Mouse (Mus musculus) erythroblast, adult 5-6 weeks (primary cell): ENCODE measurements around the gene Pum3. TPM values are rescaled to one million over a fixed set of nuclear protein-coding genes. Genes with fewer than 3 reads are reported as not detected.
"Not testable (repeated sequence)": the region's sequence is repeated elsewhere in the genome, so short reads cannot be mapped to it uniquely, and the experiment has no call there.

ENCODE experiments used
- ATAC-seq: replicated peaks from 2 replicates; pipeline ENCODE4 v1.8.0; 2016; ENCODE audit warnings: moderate number of reproducible peaks, mild to moderate bottlenecking, moderate TSS enrichment, inconsistent platforms; ENCODE audit not compliant: poor library complexity, low FRiP score, severe bottlenecking
- total RNA-seq, 2 experiments: library from RNA; stranded (forward) in 1 of 2; stranded (reverse) in 1 of 2; fragments of 150-400 nt in 1 of 2; fragments of 200-764, 138-1000 nt in 1 of 2; gene quantifications; 2 replicates each; pipeline versions ENCODE4 v1.2.3 to v1.2.4; 2015 to 2017; ENCODE audit warnings: low replicate concordance in 2 of 2

Gene Pum3
- total RNA-seq, 2 experiments from 2014 or later = 26.0 to 28.4 TPM

DNA sequence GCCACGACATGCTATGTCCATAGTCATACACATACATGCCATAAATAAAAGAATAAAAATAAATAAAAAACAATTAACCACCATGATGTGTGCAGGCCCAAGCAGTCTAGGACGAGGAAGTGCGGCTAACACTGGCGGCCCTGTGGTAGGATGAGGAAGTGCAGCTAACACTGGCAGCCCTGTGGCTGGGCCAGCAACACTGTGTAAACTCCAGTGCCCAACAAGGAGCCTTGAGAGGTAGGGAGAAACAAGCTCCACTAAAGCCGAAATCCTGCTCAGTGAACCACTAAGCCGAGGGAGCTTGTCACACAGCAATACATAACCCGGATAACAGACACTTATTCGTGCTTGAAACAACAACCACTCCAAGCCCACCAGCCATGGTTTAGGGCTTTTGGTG lies 34.1 kb downstream of the Pum3 start:
- no peak for ATAC-seq

DNA sequence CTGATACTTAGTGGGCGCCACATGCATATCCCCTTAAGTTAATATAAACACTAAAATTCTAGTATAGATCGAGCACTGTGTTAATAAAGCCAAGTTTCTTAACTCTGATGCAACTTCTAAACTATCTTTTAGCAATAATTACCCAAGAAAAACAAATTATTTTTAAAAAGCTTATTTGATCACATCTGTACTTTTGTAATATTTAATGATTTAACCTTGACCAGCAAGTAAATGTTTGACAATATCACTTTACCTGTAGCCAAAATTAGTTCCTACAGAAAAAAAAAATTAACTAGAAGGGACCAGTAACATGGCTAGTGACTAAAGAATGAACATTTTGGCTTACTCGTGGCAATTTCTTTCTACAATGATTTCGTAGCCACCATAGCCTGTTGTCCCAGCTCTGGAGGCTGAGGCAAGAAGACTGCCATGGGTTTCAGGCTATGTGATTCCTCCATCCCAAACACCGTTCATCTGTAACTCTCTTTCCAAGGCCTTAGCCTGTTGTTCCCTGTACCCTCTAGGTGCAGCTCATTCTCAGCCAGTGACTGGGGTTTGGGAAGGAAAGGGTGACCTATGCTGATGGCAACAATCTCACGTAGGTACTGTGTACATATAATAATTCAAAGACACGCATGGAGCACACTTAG lies 35.2 kb downstream of the Pum3 start:
- no peak for ATAC-seq

DNA sequence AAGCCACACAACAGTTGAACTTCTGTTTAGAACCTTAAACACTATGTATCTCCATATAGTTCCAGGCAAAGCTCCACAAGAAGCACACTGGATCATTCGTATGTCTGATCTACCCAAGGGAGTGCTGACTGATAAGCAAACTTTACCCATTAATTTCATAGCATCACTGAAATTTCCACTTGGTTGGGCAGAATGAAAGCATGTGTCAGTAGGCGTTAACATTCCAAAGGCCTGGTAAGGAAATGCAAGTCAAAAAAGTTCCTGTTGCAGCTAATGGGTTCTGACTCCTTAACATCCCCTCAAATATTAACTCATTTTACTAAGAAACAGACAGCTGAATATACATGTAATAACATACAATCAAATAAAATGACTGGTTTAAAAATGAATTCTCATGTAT lies 37.2 kb downstream of the Pum3 start:
- no peak for ATAC-seq

DNA sequence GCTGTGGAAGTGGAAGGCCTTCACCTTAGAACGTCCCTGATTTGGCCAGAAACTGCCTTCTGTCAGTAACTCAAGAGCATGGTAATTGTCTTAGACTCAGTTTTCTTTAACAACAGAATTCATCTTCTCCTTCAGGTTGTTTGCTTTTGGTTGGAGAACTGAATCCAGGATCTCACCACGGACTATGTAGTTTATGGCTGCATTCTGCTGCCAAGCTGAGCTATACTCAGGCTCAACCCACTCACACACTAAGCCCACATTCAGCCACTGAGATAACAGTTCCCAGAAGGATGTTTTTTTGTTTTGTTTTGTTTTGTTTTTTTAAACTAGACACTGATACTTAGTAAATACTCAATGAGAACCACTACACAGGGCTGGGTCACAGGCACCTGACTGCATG lies 38.3 kb downstream of the Pum3 start:
- no peak for ATAC-seq

DNA sequence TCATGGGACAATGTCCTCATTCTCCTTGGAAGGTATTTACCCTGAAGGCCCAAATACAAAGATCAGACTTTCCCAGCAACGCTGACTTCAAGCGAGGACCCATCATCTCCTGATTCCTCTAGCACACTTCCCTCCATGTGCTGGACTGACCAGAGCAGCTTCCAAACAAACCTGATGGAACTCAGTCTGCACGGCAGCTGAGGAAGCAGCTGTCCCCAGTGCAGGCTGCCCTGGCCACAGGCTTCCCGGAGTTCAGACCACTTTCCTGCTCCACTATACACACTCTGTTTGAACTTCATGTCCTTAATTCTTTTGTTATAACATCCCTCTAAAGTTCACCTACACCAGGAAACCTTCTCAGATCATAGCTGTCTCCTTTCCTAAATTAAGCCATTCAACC lies 40.1 kb downstream of the Pum3 start:
- not testable (repeated sequence) for ATAC-seq

DNA sequence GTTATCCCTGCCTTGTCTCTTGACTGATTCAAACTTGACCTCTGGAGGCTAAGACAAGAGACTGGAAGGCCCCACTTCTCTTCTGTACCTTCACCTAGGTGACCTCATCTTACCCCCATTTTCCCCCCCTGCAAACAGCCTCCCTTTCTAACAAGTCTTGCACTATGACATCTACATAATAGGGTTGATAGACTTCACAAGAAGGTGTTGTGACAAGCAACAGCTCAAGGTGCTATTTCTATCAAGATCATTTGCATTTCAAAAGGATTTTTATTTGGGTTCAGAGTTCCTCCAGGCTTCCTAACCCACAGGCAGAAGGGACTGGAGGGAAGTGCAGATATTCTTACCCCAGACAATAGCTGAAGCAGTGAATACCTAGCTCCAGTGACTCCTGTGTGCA lies 44.3 kb downstream of the Pum3 start:
- ATAC-seq = no peak

DNA sequence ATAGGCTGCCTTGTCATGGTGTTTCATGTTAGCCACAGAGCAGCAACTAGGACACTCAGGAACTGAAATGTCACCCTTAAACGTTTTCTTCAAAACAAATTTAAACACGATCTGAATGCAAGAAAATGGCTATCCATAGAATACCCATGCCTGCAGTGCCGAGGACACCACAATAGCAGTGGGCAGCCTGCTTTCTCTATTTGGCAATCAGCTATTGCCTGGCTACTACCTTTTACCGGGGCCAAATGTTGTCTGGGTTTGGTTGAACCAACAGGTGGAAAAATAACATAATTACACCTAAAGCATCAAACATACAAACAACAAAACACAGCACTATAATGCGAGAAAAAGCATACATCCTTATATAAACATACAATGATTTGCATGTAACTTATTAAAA lies 46.4 kb downstream of the Pum3 start:
- no peak for ATAC-seq

DNA sequence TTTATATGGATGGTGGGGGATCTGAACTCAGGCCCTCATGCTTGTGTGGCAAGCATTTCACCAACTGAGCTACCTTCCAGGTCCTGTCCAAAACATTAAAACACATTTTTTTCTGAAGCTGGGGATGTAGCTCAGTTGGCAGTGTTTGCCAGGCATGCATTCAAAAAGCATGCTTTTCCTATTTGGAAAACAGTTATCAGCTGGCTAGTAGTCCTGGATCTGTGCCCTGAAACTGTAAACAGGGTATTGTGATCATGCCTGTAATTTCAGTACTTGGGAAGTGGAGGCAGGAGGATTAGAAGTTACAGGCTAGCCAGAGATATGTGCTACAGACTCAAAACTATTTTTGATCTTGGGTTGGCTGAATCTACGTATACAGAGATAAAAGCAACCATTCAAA lies 47.5 kb downstream of the Pum3 start:
- ATAC-seq = no peak

DNA sequence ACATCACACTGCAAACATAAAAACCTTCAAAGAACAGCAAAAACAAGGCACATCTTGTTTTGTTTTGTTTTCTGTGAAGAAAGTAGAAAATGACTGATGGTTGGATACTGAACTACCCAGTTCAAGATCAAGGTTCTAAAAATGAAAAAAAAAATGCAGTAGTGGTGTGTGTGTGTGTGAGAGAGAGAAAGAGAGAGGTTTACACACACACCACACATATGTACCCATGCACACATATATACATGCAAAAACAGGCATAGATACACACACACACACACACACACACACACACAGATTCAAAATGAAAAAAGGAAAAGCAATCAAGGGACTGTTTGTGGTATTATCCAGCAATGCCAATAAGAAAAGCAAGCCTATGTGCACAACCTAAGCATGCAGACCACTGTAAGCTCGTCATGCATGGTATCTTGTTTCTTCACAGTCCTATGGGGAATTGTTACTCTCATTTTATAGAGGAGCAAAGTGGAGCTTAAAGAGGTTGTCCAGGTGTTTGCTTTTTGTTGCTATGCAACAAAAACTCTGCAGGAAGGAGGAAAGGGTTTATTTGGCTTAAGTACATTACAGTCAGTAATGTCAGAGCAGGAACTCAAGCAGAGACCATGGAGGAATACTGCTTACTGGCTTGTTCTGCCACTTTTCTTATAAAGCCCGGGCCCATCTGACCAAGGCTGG lies 49.8 kb downstream of the Pum3 start:
- no peak for ATAC-seq

DNA sequence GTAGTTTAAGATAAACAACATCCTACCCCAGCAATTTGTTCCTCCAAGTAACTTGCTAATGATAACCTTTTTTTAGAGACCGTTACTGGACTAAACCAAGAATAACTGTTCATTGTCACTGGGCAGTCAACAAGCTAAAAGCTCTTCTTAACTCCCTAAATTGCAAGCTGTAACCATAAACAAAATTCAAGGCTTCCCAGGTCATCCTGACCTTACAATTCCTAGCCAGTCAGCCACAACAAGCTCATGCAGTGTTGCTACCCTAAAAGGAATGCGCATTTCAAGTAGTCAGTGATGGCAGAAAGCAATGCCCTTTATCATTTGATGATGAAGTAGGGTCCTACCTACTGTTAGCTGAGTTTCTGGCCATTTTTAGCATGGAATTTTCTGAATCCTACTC lies 58.8 kb downstream of the Pum3 start:
- ATAC-seq = no peak

DNA sequence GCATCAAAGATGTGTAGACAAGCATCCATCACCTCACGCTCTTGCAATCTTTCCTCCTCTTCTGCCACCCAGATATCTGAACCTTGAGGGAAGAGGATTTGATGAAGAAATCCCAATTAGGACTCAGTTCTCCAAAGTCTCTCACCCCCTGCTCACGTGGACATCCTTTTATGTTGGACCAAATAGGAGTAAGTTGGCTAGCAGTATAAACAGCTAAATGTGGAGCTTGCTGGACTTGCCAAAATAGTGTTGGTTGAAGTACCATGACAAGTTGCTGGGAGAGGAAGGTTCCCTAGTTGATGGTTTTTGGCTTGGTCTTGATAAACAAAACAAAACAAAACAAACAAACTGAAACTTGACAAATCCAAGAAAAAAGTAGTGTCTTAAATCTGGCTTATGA lies 59.5 kb downstream of the Pum3 start:
- no peak for ATAC-seq

DNA sequence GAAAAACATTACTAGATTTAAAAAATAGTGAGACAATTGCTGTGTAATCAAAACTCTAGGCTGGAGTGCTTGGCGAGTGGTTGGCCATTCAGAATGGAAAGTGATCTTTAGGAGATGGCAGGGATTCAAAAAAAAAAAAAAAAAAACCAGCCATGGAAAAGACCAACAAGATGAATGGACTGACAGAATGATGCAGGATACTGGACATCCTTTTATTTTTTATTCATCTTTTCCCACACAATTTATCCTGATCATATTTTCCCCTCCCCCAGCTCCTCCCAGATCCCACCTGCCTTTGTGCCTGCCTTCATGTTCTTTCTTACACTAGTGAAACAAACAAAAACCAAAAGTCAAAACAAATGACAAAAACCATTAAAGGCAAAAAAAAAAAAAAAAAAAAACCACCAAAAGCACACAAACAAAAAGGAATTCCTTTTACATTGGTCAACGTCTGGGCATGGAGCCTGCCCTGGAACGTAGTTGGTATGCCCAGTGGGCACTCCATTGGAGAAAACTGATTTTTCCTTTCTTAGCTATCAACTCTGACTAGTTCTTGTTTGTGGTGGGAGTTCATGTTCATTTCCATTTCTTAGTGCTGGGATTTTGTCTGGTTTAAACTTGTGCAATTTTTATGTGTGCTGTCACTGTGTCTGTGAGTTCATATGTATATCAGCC lies 60.0 kb downstream of the Pum3 start:
- ATAC-seq = no peak

DNA sequence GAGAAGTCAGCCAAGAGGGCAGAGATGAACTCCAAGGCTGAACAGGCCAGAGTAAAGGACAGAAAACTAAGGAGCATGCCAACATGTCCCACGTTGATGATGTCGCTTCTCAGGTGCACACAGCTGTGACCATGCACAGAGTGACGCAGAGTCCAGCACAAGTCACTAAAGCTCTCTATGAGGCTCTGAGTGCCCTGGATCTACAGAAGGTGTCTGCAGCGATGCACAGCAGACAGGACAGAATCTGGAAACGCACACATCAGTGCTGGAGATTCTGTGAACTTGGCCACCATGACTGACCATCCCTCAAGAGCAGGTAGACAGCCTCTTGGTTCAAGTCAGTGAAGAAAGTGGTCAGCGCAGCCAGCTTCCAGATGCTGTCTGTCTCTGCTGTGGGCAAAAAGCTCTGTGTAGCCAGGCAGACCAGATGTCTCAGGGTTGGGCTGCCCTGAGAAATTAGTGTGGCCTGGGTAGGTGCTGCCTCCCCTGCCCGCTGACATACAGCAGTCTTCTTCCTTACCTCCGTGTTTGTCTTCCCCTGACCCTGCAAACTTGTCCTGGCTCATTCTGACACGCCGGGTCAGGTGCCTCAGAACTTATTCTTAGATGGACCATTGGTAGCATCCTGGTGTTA lies 63.4 kb downstream of the Pum3 start:
- ATAC-seq = no peak

DNA sequence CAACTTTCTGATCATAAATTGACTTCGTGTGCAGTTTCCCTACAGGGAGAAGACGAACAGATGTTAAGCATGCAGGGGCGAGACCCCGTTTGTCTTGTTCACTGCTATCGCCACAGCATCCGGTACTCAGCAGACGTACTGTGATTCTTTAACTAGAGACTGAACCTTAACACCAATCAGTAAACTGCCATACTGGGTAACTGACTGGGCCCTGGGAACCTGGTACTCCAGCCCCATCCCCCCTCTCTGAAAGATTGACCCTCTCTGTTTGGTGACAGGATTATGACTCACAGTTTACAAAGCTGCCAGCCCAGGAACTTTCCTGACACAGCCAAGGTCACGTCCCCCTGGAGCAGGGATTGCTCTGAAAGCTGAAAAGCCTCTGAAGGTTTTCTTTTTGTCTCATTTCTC lies 65.1 kb downstream of the Pum3 start:
- no peak for ATAC-seq

DNA sequence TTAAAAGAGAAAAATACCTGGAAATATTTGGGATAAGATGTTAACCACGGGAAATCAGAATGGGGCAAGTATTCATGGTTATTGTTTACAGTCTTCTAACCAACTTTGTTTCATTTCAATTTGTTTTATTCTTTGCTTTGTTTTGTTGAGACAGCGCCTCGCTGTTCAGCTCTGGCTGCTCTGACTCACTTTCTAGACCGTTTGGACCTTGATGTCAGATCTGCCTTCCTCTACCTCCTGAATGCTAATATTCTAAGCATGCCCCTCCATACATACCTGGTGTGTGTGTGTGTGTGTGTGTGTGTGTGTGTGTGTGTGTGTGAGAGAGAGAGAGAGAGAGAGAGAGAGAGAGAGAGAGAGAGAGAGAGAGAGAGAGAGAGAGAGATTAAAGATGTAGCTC lies 65.7 kb downstream of the Pum3 start:
- no peak for ATAC-seq

DNA sequence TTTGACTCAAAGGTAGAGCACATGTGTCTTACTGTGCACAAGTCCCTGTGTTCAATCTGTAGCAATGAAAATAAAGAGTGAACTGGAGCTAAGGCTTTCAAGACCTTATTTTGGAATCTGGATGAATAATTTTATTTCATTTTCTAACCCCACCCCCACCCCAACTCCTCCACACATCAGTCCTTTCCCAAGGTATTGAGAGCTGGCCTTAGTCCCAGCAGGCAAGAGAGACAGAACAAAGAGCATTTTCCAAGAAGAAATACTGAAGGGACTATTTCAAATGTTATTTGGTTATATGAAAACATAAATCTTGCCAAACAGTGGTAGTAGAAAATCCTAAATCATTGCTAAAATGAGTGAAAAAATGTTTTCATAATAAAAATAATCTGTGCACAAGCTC lies 69.2 kb downstream of the Pum3 start:
- ATAC-seq = no peak

DNA sequence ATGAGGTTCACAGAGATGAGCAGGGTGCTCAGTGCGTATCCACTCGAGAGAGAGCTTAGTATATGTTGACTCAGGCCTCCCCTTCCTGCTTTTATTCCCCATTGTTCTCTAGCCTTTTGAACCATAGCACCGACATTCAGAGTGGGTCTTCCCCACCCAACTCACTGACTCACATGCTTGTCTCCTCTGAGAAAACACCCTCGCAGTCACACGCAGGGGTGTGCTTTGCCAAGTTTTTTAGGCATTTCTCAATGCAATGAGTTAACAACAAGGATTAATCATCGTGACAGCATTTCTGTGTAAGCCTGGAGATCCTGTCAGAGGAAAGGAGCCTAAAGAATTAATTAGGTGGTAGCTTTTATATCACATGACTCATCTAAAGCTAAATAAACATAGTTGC lies 77.9 kb downstream of the Pum3 start:
- no peak for ATAC-seq

DNA sequence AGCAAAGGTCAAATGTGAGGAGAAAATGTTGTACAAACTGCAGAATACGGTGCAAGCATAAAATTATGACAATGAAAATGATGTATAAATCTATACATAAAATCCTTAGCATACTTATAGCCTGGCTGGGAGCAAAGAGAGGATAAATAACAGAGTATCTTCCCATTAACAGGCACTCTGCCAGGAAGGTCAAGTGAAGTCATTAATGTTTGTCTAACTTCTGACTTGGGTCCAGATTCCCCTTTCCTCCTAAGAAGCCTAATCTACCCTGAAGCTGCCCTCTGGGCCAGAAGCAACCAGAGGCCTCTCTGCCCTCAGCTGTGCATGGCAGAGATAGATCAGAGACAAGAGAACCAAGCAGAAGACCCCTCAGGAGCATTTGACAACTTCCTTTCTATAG lies 83.1 kb downstream of the Pum3 start:
- no peak for ATAC-seq
